8 mouse cellular contexts compared by ENCODE assay signal in the genomic region with DNA sequence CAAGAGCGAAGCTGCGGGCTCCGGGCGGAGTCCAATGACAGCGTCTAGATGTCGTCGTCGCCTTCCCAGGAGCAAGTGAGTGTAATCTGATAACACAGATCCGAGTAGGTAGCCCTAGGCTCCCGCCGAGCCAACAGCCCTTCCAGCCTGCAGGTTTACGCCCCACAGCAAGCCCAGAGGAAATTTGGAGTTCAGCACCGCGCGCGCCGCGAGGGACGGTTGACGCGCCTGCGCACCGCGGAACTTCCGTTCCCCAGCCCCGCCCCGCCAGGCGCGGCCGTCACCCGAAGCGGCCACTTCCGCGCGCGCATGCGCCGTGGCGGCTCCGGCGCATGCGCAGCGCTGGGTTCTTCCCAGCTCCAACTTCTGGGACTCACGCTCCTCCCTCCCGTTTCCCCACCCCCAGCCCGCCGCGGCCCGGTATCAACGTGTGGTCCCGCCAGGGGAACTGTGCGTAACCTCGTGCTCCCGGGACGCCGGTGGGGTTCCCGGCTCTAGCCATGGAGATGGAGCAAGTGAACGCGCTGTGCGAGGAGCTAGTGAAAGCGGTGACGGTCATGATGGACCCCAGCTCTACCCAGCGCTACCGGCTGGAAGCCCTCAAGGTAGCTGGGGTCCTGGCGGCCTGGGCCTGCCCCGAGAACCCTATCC. TPM values are rescaled to one million over a fixed set of nuclear protein-coding genes. Genes with fewer than 3 reads are reported as not detected.
DNase-seq lines count a peak whose midpoint lies in the region; ATAC-seq and TF ChIP-seq lines count a peak whose summit lies in the region.

A gene (minus strand): TSS at position 225 of the 651 bp plus-strand sequence.
A gene (plus strand): TSS at position 362 of the 651 bp plus-strand sequence.

- peak within 1 kb of the TSS; percentile 74 for H3K9ac ChIP-seq in heart, embryonic 15.5 days
- H3K9ac ChIP-seq in liver, embryonic 14.5 days (replicated peaks) = peak within 1 kb of the TSS; percentile 83
- H3K9ac ChIP-seq in neural tube, embryonic 11.5 days (ENCODE audit: low read length) = peak within 1 kb of the TSS; percentile 58
- H3K9ac ChIP-seq in stomach, postnatal 0 days (ENCODE audit: low read length) = peak within 1 kb of the TSS; percentile 83

- WGBS in forebrain, embryonic 10.5 days = under 1% methylated on average over 66 of the region's 66 CpGs
- under 1% methylated on average over 66 of the region's 66 CpGs for WGBS in heart, embryonic 15.5 days
- WGBS in liver, embryonic 14.5 days (ENCODE audit: insufficient replicate concordance) = under 1% methylated on average over 66 of the region's 66 CpGs
- WGBS in neural tube, embryonic 11.5 days = under 1% methylated on average over 66 of the region's 66 CpGs
- under 1% methylated on average over 65 of the region's 66 CpGs for WGBS in stomach, postnatal 0 days

- peak within 1 kb of the TSS; percentile 95 for H3K27ac ChIP-seq in forebrain, embryonic 10.5 days
- H3K27ac ChIP-seq in heart, embryonic 15.5 days = peak within 1 kb of the TSS; percentile 89
- peak within 1 kb of the TSS; percentile 97 for H3K27ac ChIP-seq in liver, embryonic 14.5 days
- H3K27ac ChIP-seq in neural tube, embryonic 11.5 days (ENCODE audit: low read depth, low read length) = peak within 1 kb of the TSS; percentile 54; the same call in 1 of the 2 replicates
- peak within 1 kb of the TSS; percentile 85 for H3K27ac ChIP-seq in stomach, postnatal 0 days (replicated peaks)

- peak; percentile 41; the same call in 1 of the 2 replicates for TF ChIP-seq EP300 in liver, embryonic 14.5 days (IDR thresholded peaks at IDR 0.05; ENCODE audit: low read depth)
- TF ChIP-seq EP300 in stomach, postnatal 0 days (optimal IDR thresholded peaks at IDR 0.05) = no peak

- DNase-seq in c-Kit-negative CD71-positive TER-119-positive erythroid progenitor cells, embryonic 14.5 days (ENCODE audit: low read depth, low spot score) = peak; percentile 94
- peak; percentile 92 for DNase-seq in forebrain, embryonic 10.5 days (ENCODE audit: extremely low spot score, low spot score)
- peak; percentile 88 to 95 for DNase-seq in kidney, postnatal 25 days
- DNase-seq in liver, embryonic 14.5 days (ENCODE audit: low read depth in 3 of 3, low spot score in 3 of 3) = peak; percentile 92 to 93 (median 93)
- peak; percentile 99 for DNase-seq in neural tube, embryonic 11.5 days (ENCODE audit: low spot score)
- DNase-seq in stomach, postnatal 0 days (ENCODE audit: low spot score) = peak; percentile 95

- TF ChIP-seq CTCF in liver, embryonic 14.5 days (IDR thresholded peaks at IDR 0.05; ENCODE audit: low read depth) = peak; percentile 41
- no peak for TF ChIP-seq CTCF in stomach, postnatal 0 days (IDR thresholded peaks at IDR 0.05; ENCODE audit: low read depth)

- H3K4me1 ChIP-seq in forebrain, embryonic 10.5 days = peaks cover 31% of the 10 kb centered on the region
- H3K4me1 ChIP-seq in heart, embryonic 15.5 days (replicated peaks) = peaks cover 29% of the 10 kb centered on the region
- peaks cover 7 to 16% of the 10 kb centered on the region in 2 experiments for H3K4me1 ChIP-seq in liver, embryonic 14.5 days (replicated peaks; ENCODE audit: control insufficient read depth in 2 of 2, insufficient read depth in 2 of 2, low read length in 1 of 2)
- peaks cover 16% of the 10 kb centered on the region for H3K4me1 ChIP-seq in neural tube, embryonic 11.5 days (ENCODE audit: control insufficient read depth, insufficient read depth, low read length)
- H3K4me1 ChIP-seq in stomach, postnatal 0 days (replicated peaks; ENCODE audit: control insufficient read depth, insufficient read depth) = no peaks in the 10 kb centered on the region

- H3K9me3 ChIP-seq in forebrain, embryonic 10.5 days = no peaks in the 10 kb centered on the region
- H3K9me3 ChIP-seq in heart, embryonic 15.5 days (replicated peaks) = no peaks in the 10 kb centered on the region
- no peaks in the 10 kb centered on the region for H3K9me3 ChIP-seq in liver, embryonic 14.5 days (ENCODE audit: control insufficient read depth, low read length)
- H3K9me3 ChIP-seq in neural tube, embryonic 11.5 days (ENCODE audit: control insufficient read depth, low read length) = no peaks in the 10 kb centered on the region
- H3K9me3 ChIP-seq in stomach, postnatal 0 days (ENCODE audit: control insufficient read depth, low read length) = no peaks in the 10 kb centered on the region

- H3K4me2 ChIP-seq in heart, embryonic 15.5 days = peak within 1 kb of the TSS; percentile 74
- H3K4me2 ChIP-seq in liver, embryonic 14.5 days (ENCODE audit: low read depth) = peak within 1 kb of the TSS; percentile 79
- H3K4me2 ChIP-seq in neural tube, embryonic 11.5 days (ENCODE audit: low read depth) = peak within 1 kb of the TSS; percentile 81
- peak within 1 kb of the TSS; percentile 86 for H3K4me2 ChIP-seq in stomach, postnatal 0 days (replicated peaks; ENCODE audit: low read depth)

- no peaks in the 10 kb centered on the region for H3K27me3 ChIP-seq in forebrain, embryonic 10.5 days (ENCODE audit: poor library complexity, severe bottlenecking)
- no peaks in the 10 kb centered on the region for H3K27me3 ChIP-seq in heart, embryonic 15.5 days
- H3K27me3 ChIP-seq in liver, embryonic 14.5 days (ENCODE audit: control insufficient read depth, insufficient read depth, low read length) = no peaks in the 10 kb centered on the region
- no peaks in the 10 kb centered on the region for H3K27me3 ChIP-seq in neural tube, embryonic 11.5 days (ENCODE audit: control insufficient read depth, insufficient read depth, low read length)
- no peaks in the 10 kb centered on the region for H3K27me3 ChIP-seq in stomach, postnatal 0 days (ENCODE audit: control insufficient read depth, insufficient read depth, low read length)

- ATAC-seq in CD4-positive, CD25-positive, alpha-beta regulatory T cell, adult 4 months = peak; percentile 89
- peak; percentile 95 for ATAC-seq in heart, embryonic 15.5 days (replicated peaks; ENCODE audit: insufficient number of reproducible peaks, insufficient read depth, low FRiP score, low read depth)
- peak; percentile 96 for ATAC-seq in liver, embryonic 14.5 days (ENCODE audit: insufficient read depth)
- peak; percentile 86 for ATAC-seq in neural tube, embryonic 11.5 days (ENCODE audit: insufficient read depth, low FRiP score, low TSS enrichment)
- ATAC-seq in stomach, postnatal 0 days (ENCODE audit: low FRiP score, low TSS enrichment) = peak; percentile 96

- peaks cover 64% of the 10 kb centered on the region for H3K36me3 ChIP-seq in forebrain, embryonic 10.5 days (replicated peaks)
- H3K36me3 ChIP-seq in heart, embryonic 15.5 days = peaks cover 29% of the 10 kb centered on the region
- peaks cover 34% of the 10 kb centered on the region for H3K36me3 ChIP-seq in liver, embryonic 14.5 days (replicated peaks; ENCODE audit: control insufficient read depth, insufficient read depth, low read depth)
- peaks cover 4% of the 10 kb centered on the region for H3K36me3 ChIP-seq in neural tube, embryonic 11.5 days (ENCODE audit: control insufficient read depth, insufficient read depth, low read length)
- peaks cover 11% of the 10 kb centered on the region for H3K36me3 ChIP-seq in stomach, postnatal 0 days (ENCODE audit: control insufficient read depth, insufficient read depth, low read length)

- peak within 1 kb of the TSS; percentile 78 for H3K4me3 ChIP-seq in forebrain, embryonic 10.5 days
- peak within 1 kb of the TSS; percentile 72 for H3K4me3 ChIP-seq in heart, embryonic 15.5 days
- peak within 1 kb of the TSS; percentile 85 to 98 for H3K4me3 ChIP-seq in liver, embryonic 14.5 days (ENCODE audit: insufficient read depth in 1 of 2, low read depth in 2 of 2, low read length in 2 of 2)
- H3K4me3 ChIP-seq in neural tube, embryonic 11.5 days (ENCODE audit: low read depth, low read length) = peak within 1 kb of the TSS; percentile 79
- peak within 1 kb of the TSS; percentile 90 for H3K4me3 ChIP-seq in stomach, postnatal 0 days (ENCODE audit: low read depth, low read length)

RNA-seq across cellular contexts. Expression of the first gene that starts in this region (rescaled TPM):
- 1 to 10 TPM; 7.1 to 8.2 TPM for polyA plus RNA-seq in CD4-positive, CD25-positive, alpha-beta regulatory T cell, adult 4 months (2017; shearing (Covaris generic))
- 14.5 and 14.6 TPM in 2 replicates for polyA plus RNA-seq in forebrain, embryonic 10.5 days (2016; fragmentation: Nextera tagmentation; extraction: Ambion mirVana)
- 11.7 and 12.7 TPM in 2 replicates for polyA plus RNA-seq in heart, embryonic 15.5 days (2015; fragmentation: Nextera tagmentation; extraction: Ambion mirVana)
- 7.7 and 9.7 TPM in 2 replicates for polyA plus RNA-seq in liver, embryonic 14.5 days (2012; rRNA removed)
- 7.8 and 9.5 TPM in 2 replicates for polyA plus RNA-seq in liver, embryonic 14.5 days (2014; fragmentation: Nextera tagmentation; extraction: Ambion mirVana)
- 8.9 and 9.5 TPM in 2 replicates for polyA plus RNA-seq in neural tube, embryonic 11.5 days (2014; fragmentation: Nextera tagmentation; extraction: Ambion mirVana)
- polyA plus RNA-seq in stomach, postnatal 0 days (2015; fragmentation: Nextera tagmentation; extraction: Ambion mirVana) = 7.5 and 8.0 TPM in 2 replicates

RNA-seq across cellular contexts. Expression of the second gene that starts in this region (rescaled TPM):
- polyA plus RNA-seq in CD4-positive, CD25-positive, alpha-beta regulatory T cell, adult 4 months (2017; shearing (Covaris generic)) = 10 to 100 TPM; 27.5 to 37.7 TPM
- 79.7 and 80.4 TPM in 2 replicates for polyA plus RNA-seq in forebrain, embryonic 10.5 days (2016; fragmentation: Nextera tagmentation; extraction: Ambion mirVana)
- polyA plus RNA-seq in heart, embryonic 15.5 days (2015; fragmentation: Nextera tagmentation; extraction: Ambion mirVana) = 15.1 and 22.0 TPM in 2 replicates
- polyA plus RNA-seq in liver, embryonic 14.5 days (2012; rRNA removed) = 12.8 and 15.3 TPM in 2 replicates
- 17.9 and 19.1 TPM in 2 replicates for polyA plus RNA-seq in liver, embryonic 14.5 days (2014; fragmentation: Nextera tagmentation; extraction: Ambion mirVana)
- 68.4 and 73.4 TPM in 2 replicates for polyA plus RNA-seq in neural tube, embryonic 11.5 days (2014; fragmentation: Nextera tagmentation; extraction: Ambion mirVana)
- polyA plus RNA-seq in stomach, postnatal 0 days (2015; fragmentation: Nextera tagmentation; extraction: Ambion mirVana) = 11.5 and 12.2 TPM in 2 replicates

Comparison
In these comparisons a context has a peak if more than half of its experiments do, and no peak if none do; other contexts are left out.
1. Peak in every context shown above with its lines: DNase-seq, ATAC-seq, H3K4me3 ChIP-seq and H3K27ac ChIP-seq.